Mouse (Mus musculus): ENCODE results near the gene Hcn4. TPM values are rescaled to one million over a fixed set of nuclear protein-coding genes. Genes with fewer than 3 reads are reported as not detected.

The Hcn4 gene
- polyA plus RNA-seq, 1 experiment from 2014 or later, result 4.7 TPM

DNA sequence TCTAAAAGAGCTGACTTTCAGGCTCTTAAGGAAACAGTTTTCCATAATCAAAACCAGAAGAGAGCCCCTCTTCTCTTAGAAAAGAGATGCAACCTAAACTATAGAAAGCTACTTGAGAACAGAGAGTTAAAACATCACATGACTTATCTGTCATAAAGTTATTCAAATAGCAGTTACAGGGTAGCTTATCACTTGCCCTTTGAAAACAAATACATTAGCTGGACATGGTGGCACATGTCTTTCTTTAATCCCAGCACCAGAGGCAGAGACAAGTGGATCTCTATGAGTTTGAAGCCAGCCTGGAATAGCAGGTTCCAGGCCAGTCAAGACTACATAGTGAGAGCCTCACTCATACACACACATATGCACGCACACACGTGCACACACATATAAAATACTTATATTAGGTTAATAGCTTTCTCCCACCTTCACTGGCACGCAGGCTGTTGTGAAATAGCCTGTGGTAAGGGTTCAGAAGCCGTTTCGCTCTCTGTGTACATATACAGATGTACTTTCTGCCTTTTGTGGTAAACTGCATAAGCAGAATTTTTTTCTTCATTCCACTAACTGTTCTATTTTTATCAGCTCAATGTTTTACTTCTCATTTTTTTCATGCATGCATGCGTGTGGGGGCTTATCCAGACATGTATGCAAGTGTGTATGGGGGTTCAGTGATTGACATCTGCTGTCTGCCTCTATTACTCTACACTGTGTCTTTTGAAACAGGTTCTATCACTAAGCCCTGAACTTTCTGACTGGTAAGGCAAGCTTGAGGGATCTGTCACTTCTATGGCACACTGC lies 68.8 kb downstream of the Hcn4 start:
- Histone ChIP-seq H3K36me3 (replicated peaks) (peaks cover 11% of the 10 kb centered on the region; the same call in 1 of the 2 replicates), H3K9ac (no peak overlapping the region), H3K9me3 (no peaks in the 10 kb centered on the region), H3K4me2 (no peak overlapping the region), H3K27me3 (replicated peaks) (no peaks in the 10 kb centered on the region), H3K4me1 (no peaks in the 10 kb centered on the region), H3K27ac (no peak overlapping the region), H3K4me3 (no peak overlapping the region)
- WGBS, result 95% methylated on average over 6 of the region's 6 CpGs
- no peak for ATAC-seq (replicated peaks)

DNA sequence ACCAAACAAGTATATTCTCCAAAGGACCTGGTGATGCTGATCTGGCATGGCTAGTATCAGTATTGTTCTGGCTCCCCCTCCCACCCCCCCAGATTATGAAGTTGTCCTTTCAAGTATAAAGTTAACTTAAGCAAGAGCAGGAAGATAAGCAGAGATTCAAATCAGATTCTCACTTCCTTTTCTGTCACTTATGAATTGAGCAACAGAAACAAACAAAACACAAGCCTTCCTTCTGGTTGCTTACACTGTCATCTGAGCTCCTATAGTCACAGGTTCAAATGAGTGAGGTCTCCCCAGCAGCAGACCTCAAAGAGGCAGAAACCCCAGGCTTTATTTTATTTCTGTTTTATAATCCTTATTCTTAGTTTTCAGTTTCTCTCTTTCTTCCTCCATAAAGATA lies 76.4 kb downstream of the Hcn4 start:
- Histone ChIP-seq H3K9ac (no peak overlapping the region), H3K27ac (no peak overlapping the region), H3K36me3 (replicated peaks) (peaks cover 18% of the 10 kb centered on the region), H3K27me3 (replicated peaks) (no peaks in the 10 kb centered on the region), H3K4me2 (no peak overlapping the region), H3K9me3 (no peaks in the 10 kb centered on the region), H3K4me3 (no peak overlapping the region), H3K4me1 (no peaks in the 10 kb centered on the region)
- ATAC-seq (replicated peaks), result no peak

DNA sequence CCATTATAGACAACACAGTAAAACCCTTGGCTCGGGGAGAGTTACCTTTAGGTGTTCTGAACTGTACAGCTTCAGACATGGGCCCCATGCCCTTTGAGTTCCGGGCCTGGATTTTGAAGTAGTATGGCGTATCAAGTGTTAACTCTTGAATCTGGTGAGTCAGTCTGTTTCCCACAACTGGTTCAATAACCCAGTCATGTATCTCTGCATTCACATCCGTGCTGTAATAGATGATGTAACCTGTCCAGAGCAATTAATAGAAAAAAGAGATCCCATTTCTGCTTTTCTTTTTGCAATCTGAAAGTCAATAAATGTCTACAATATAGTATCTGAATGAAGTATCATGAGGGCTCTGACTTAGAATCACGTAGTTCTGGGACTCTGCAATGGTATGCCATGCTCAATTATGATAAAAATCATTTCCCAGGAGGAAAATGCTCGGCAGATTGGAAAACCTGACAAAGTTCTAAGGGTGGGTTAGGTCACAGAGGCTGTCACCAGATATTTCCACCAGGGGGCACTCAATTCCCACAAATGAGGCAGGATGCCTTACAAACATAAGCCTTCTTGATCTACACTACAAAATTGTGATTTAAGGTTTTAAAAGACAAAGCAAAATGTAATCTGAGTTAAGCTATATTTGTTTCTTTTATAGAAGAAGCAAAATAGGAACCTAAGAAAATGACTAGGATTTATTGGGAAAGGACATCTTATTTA lies 79.8 kb downstream of the Hcn4 start:
- 66% methylated on average over 6 of the region's 6 CpGs for WGBS
- no peaks in the 10 kb centered on the region for H3K27me3 ChIP-seq (replicated peaks)
- no peak overlapping the region for H3K4me2 ChIP-seq
- peaks cover 19% of the 10 kb centered on the region for H3K36me3 ChIP-seq (replicated peaks)
- H3K4me1 ChIP-seq, result no peaks in the 10 kb centered on the region
- H3K9ac ChIP-seq, result no peak overlapping the region
- no peaks in the 10 kb centered on the region for H3K9me3 ChIP-seq
- no peak overlapping the region for H3K4me3 ChIP-seq
- no peak for ATAC-seq (replicated peaks)
- no peak overlapping the region for H3K27ac ChIP-seq

Other genes starting within 250 kb of the Hcn4 start
- gene Nptn, start 241.2 kb upstream of the Hcn4 start, polyA plus RNA-seq (2015; fragmentation: Nextera tagmentation; extraction: Ambion mirVana), result 144 and 149 TPM in 2 replicates
- gene Rec114, start 79.4 kb upstream of the Hcn4 start, polyA plus RNA-seq (2015; fragmentation: Nextera tagmentation; extraction: Ambion mirVana), result 1.4 and 1.9 TPM in 2 replicates
- 49.2 and 53.9 TPM in 2 replicates for gene Neo1, start 213.0 kb downstream of the Hcn4 start, polyA plus RNA-seq (2015; fragmentation: Nextera tagmentation; extraction: Ambion mirVana)